Mouse (Mus musculus): Measurements from ENCODE around the gene Ap5s1. TPM values are rescaled to one million over a fixed set of nuclear protein-coding genes. Genes with fewer than 3 reads are reported as not detected.
"Not testable (repeated sequence)": the region's sequence is repeated elsewhere in the genome, so short reads cannot be mapped to it uniquely, and the experiment has no call there.

The Ap5s1 gene
- polyA plus RNA-seq, 1 experiment from 2014 or later, result 27.2 TPM

- ATAC-seq, result no peak
- WGBS, result 81% methylated on average over 6 of the region's 6 CpGs
- Histone ChIP-seq H3K36me3 (ENCODE audit: control insufficient read depth, insufficient read depth, low read length) (no peaks in the 10 kb centered on the region), H3K4me2 (ENCODE audit: low read depth, low read length) (no peak overlapping the region), H3K27ac (ENCODE audit: low read length) (no peak overlapping the region), H3K4me3 (ENCODE audit: low read length) (no peak overlapping the region), H3K4me1 (ENCODE audit: control insufficient read depth, insufficient read depth, low read length) (peaks cover 6% of the 10 kb centered on the region; the same call in 1 of the 2 replicates), H3K9me3 (ENCODE audit: control insufficient read depth, low read length) (no peaks in the 10 kb centered on the region), H3K9ac (ENCODE audit: low read depth, low read length) (no peak overlapping the region), H3K27me3 (replicated peaks; ENCODE audit: control insufficient read depth, insufficient read depth, low read length) (no peaks in the 10 kb centered on the region)
These were observed 18.3 kb downstream of the Ap5s1 start for GRCm38 (mm10) chr2:131225178-131225577.

GRCm38 (mm10) chr2:131226669-131227068 lies 19.8 kb downstream of the Ap5s1 start:
- not testable (repeated sequence) for H3K36me3 ChIP-seq (ENCODE audit: control insufficient read depth, insufficient read depth, low read length); H3K27me3 ChIP-seq (replicated peaks; ENCODE audit: control insufficient read depth, insufficient read depth, low read length); H3K9ac ChIP-seq (ENCODE audit: low read depth, low read length); H3K4me1 ChIP-seq (ENCODE audit: control insufficient read depth, insufficient read depth, low read length); H3K9me3 ChIP-seq (ENCODE audit: control insufficient read depth, low read length); ATAC-seq; H3K27ac ChIP-seq (ENCODE audit: low read length); H3K4me2 ChIP-seq (ENCODE audit: low read depth, low read length); H3K4me3 ChIP-seq (ENCODE audit: low read length)
- 73% methylated on average over 2 of the region's 2 CpGs for WGBS

GRCm38 (mm10) chr2:131227243-131227642 lies 20.4 kb downstream of the Ap5s1 start:
- Histone ChIP-seq H3K27me3 (replicated peaks; ENCODE audit: control insufficient read depth, insufficient read depth, low read length) (no peaks in the 10 kb centered on the region), H3K4me1 (ENCODE audit: control insufficient read depth, insufficient read depth, low read length) (peaks cover 6% of the 10 kb centered on the region; the same call in 1 of the 2 replicates), H3K4me3 (ENCODE audit: low read length) (no peak overlapping the region), H3K36me3 (ENCODE audit: control insufficient read depth, insufficient read depth, low read length) (no peaks in the 10 kb centered on the region), H3K4me2 (ENCODE audit: low read depth, low read length) (no peak overlapping the region), H3K9ac (ENCODE audit: low read depth, low read length) (no peak overlapping the region), H3K9me3 (ENCODE audit: control insufficient read depth, low read length) (no peaks in the 10 kb centered on the region), H3K27ac (ENCODE audit: low read length) (no peak overlapping the region)
- no peak for ATAC-seq
- WGBS, result 89% methylated on average over 3 of the region's 3 CpGs

- 70% methylated on average over 2 of the region's 2 CpGs for whole genome bisulfite sequencing
- peaks cover 25% of the 10 kb centered on the region for H3K4me1 ChIP-seq (ENCODE audit: control insufficient read depth, insufficient read depth, low read length)
- H3K27me3 ChIP-seq (replicated peaks; ENCODE audit: control insufficient read depth, insufficient read depth, low read length), result no peaks in the 10 kb centered on the region
- no peak overlapping the region for H3K4me3 ChIP-seq (ENCODE audit: low read length)
- ATAC-seq, result no peak; the same call in 1 of the 2 replicates
- no peak overlapping the region for H3K4me2 ChIP-seq (ENCODE audit: low read depth, low read length)
- H3K9me3 ChIP-seq (ENCODE audit: control insufficient read depth, low read length), result no peaks in the 10 kb centered on the region
- H3K36me3 ChIP-seq (ENCODE audit: control insufficient read depth, insufficient read depth, low read length), result 0 out of 2 replicates have a peak, but pooled peaks cover 3% of the 10 kb centered on the region
- H3K9ac ChIP-seq (ENCODE audit: low read depth, low read length), result no peak overlapping the region
- H3K27ac ChIP-seq (ENCODE audit: low read length), result no peak overlapping the region
These were observed 25.7 kb downstream of the Ap5s1 start for GRCm38 (mm10) chr2:131232558-131232957.

DNA sequence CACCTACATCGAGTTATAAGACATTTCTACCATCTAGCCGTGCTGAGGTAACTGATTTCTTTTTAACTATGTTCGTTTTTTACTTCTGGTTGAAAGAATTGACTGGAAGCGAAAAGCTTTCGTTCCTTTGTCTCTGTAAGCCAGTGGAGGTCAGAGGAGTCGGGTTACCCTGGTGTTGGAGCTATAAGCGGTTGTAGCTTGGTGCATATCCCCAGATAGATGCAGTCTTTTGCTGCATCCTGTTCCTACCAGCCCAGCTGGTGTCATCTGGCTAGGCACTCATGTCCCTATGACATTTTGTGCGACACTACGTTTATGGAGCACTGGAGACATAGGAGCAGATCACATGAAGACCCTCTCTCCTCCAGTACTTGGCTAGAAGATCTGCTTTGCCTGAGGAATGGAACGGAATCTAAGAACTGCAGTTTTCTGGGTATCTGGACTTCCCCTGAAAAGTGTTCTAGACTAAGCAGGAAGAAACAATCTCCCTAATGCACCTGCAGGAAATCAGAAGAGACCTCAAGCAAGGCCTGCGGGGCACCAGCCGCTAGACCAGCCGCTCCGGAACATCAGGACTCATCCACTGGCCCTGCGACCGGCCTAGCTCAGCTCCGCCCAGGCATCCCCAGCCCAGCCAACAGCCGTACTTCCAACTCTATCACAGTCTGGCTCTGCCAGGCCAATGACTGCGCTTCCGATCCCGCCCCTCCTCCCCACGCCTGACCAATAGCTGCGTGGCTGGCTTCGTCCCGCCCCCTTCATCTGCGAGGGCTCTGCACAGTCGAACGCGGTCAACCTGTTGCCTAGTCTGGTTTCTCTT lies 26.6 kb downstream of the Ap5s1 start, which contains the start of gene Mavs:
Gene Mavs (plus strand): TSS at position 757 of the 820 bp plus-strand sequence.
- H3K4me2 ChIP-seq (ENCODE audit: low read depth, low read length), result peak within 1 kb of the TSS; percentile 86
- H3K27ac ChIP-seq (ENCODE audit: low read length), result peak within 1 kb of the TSS; percentile 66
- H3K9me3 ChIP-seq (ENCODE audit: control insufficient read depth, low read length), result no peaks in the 10 kb centered on the region
- peaks cover 25% of the 10 kb centered on the region for H3K4me1 ChIP-seq (ENCODE audit: control insufficient read depth, insufficient read depth, low read length)
- peak within 1 kb of the TSS; percentile 79 for H3K9ac ChIP-seq (ENCODE audit: low read depth, low read length)
- 0 out of 2 replicates have a peak, but pooled peaks cover 3% of the 10 kb centered on the region for H3K36me3 ChIP-seq (ENCODE audit: control insufficient read depth, insufficient read depth, low read length)
- no peaks in the 10 kb centered on the region for H3K27me3 ChIP-seq (replicated peaks; ENCODE audit: control insufficient read depth, insufficient read depth, low read length)
- WGBS, result 14% methylated on average over 29 of the region's 29 CpGs
- peak; percentile 100 for ATAC-seq
- H3K4me3 ChIP-seq (ENCODE audit: low read length), result peak within 1 kb of the TSS; percentile 64

DNA sequence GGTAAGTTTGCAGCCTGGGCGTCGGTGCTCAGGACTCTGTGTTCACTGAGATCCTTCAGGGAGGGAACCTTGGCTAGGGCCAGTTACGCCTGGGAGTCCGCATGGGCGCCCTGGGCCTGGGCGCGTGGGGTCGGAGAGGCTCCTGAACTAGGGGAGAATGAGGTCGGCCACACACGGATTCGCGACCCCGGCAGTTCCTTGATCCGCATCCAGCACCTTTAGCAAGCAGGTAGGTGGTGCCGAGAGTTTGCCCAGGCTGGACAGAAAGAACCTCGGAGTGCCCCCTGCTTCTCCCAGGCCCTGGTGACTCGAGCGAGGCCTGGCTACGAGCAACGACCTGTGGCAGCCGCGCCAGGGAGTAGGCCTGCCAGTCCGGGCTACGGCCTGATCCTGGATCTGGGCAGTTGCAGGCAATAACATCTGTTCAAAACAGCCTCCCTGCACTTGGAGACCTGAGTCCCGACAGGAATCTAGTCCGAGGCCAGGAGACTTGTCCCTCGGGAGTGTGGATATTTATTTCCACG lies 27.3 kb downstream of the Ap5s1 start:
- Histone ChIP-seq H3K4me2 (ENCODE audit: low read depth, low read length) (peak overlapping the region; percentile 86), H3K27me3 (replicated peaks; ENCODE audit: control insufficient read depth, insufficient read depth, low read length) (no peaks in the 10 kb centered on the region), H3K27ac (ENCODE audit: low read length) (peak overlapping the region; percentile 66), H3K9me3 (ENCODE audit: control insufficient read depth, low read length) (no peaks in the 10 kb centered on the region), H3K9ac (ENCODE audit: low read depth, low read length) (peak overlapping the region; percentile 79), H3K4me1 (ENCODE audit: control insufficient read depth, insufficient read depth, low read length) (peaks cover 25% of the 10 kb centered on the region), H3K4me3 (ENCODE audit: low read length) (peak overlapping the region; percentile 64), H3K36me3 (ENCODE audit: control insufficient read depth, insufficient read depth, low read length) (0 out of 2 replicates have a peak, but pooled peaks cover 3% of the 10 kb centered on the region)
- WGBS, result 4% methylated on average over 28 of the region's 28 CpGs
- ATAC-seq, result peak; percentile 59

DNA sequence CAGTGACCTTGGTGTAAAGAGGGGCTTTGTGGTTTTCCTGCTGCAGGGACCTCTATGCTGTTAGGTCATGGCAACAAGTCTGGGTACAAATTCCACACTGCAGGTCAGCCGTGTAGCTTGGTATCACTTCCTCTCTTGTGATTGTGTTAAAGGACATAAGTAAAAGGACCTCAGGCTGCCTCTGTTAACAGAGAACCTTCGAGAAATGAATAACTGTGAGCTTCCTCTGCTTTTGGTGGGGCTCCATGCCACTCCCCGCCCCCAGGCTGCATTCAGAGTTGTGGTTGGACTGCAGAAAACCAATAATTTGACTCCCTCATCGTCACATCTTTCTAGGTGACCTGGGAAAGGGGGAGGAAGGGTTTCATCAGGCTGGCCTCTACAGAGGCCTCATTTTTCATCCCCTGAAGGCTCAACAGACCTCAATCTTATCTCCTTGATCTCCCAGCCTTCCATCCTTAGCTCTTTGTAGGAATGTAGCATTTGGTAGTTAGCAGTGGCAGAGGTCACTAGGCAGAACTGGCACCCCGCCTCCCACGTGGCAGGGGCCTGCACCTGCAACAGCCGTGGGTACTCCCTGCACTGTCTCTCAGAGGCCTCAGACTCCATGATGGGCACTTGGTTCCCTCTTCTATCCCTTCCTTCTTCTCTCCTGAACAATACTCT lies 28.2 kb downstream of the Ap5s1 start:
- Histone ChIP-seq H3K9ac (ENCODE audit: low read depth, low read length) (peak overlapping the region; percentile 79), H3K27me3 (replicated peaks; ENCODE audit: control insufficient read depth, insufficient read depth, low read length) (no peaks in the 10 kb centered on the region), H3K36me3 (ENCODE audit: control insufficient read depth, insufficient read depth, low read length) (peaks cover 8% of the 10 kb centered on the region), H3K4me2 (ENCODE audit: low read depth, low read length) (peak overlapping the region; percentile 86), H3K27ac (ENCODE audit: low read length) (peak overlapping the region; percentile 0; the same call in 1 of the 2 replicates), H3K9me3 (ENCODE audit: control insufficient read depth, low read length) (no peaks in the 10 kb centered on the region), H3K4me1 (ENCODE audit: control insufficient read depth, insufficient read depth, low read length) (peaks cover 25% of the 10 kb centered on the region), H3K4me3 (ENCODE audit: low read length) (peak overlapping the region; percentile 64)
- ATAC-seq, result no peak
- WGBS, result 72% methylated on average over 7 of the region's 7 CpGs

DNA sequence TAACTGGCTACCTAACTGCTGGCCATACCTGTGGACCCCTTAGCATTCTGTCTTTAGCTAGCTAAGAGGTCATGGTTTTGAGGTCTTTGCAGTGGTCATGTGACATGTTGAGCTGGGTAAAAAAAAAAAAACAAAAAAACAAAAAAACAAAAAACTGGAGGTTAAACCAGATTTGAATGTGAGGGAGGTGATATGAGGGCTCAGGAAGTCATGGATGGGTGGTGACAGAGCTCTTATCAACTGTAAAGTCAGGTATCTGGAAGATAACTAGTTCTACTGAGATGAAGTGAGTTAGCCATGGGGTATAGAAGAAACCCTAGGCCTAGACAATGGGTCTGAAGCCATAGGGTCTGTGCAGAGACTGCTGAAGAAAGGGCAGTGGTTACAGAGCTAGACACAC lies 35.3 kb downstream of the Ap5s1 start:
- H3K9me3 ChIP-seq (ENCODE audit: control insufficient read depth, low read length), result no peaks in the 10 kb centered on the region
- no peak for ATAC-seq
- no peaks in the 10 kb centered on the region for H3K4me1 ChIP-seq (ENCODE audit: control insufficient read depth, insufficient read depth, low read length)
- H3K27ac ChIP-seq (ENCODE audit: low read length), result no peak overlapping the region
- H3K27me3 ChIP-seq (replicated peaks; ENCODE audit: control insufficient read depth, insufficient read depth, low read length), result no peaks in the 10 kb centered on the region
- H3K9ac ChIP-seq (ENCODE audit: low read depth, low read length), result no peak overlapping the region
- H3K4me2 ChIP-seq (ENCODE audit: low read depth, low read length), result no peak overlapping the region
- no peak overlapping the region for H3K4me3 ChIP-seq (ENCODE audit: low read length)
- H3K36me3 ChIP-seq (ENCODE audit: control insufficient read depth, insufficient read depth, low read length), result peaks cover 18% of the 10 kb centered on the region

DNA sequence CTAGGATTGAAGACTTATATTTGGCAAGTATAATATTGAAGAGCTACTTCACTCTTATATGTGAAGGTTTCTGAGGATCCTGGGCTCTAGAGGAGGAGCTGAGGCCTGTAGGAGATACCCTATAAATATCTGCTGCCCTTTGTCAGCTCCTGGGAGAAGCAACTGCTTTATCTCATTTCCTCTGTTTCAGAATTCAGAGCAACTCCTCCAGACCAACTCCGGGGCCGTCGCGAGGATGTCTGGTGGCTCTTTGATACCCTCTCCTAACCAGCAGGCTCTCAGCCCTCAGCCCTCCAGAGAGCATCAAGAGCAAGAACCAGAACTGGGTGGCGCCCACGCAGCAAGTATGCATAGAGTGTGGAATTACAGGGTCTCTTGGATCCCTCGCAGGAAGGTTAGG lies 36.1 kb downstream of the Ap5s1 start:
- H3K9me3 ChIP-seq (ENCODE audit: control insufficient read depth, low read length), result no peaks in the 10 kb centered on the region
- no peaks in the 10 kb centered on the region for H3K27me3 ChIP-seq (replicated peaks; ENCODE audit: control insufficient read depth, insufficient read depth, low read length)
- WGBS, result 88% methylated on average over 7 of the region's 7 CpGs
- no peak for ATAC-seq
- H3K4me2 ChIP-seq (ENCODE audit: low read depth, low read length), result no peak overlapping the region
- no peak overlapping the region for H3K27ac ChIP-seq (ENCODE audit: low read length)
- H3K4me3 ChIP-seq (ENCODE audit: low read length), result no peak overlapping the region
- no peak overlapping the region for H3K9ac ChIP-seq (ENCODE audit: low read depth, low read length)
- no peaks in the 10 kb centered on the region for H3K4me1 ChIP-seq (ENCODE audit: control insufficient read depth, insufficient read depth, low read length)
- peaks cover 16% of the 10 kb centered on the region for H3K36me3 ChIP-seq (ENCODE audit: control insufficient read depth, insufficient read depth, low read length)

Measured in intestine, embryonic 16.5 days (tissue).